Mouse (Mus musculus): Measurements from ENCODE around the gene Zfp106. TPM values are rescaled to one million over a fixed set of nuclear protein-coding genes. Genes with fewer than 3 reads are reported as not detected.
A peak's percentile ranks its signal among the peaks of the same experiment; 100 is the strongest.
"Not testable (repeated sequence)": the region's sequence is repeated elsewhere in the genome, so short reads cannot be mapped to it uniquely, and the experiment has no call there.

The Zfp106 gene
- polyA plus RNA-seq (2015; fragmentation: Nextera tagmentation; extraction: Ambion mirVana): 43.6 and 49.3 TPM in 2 replicates

- under 1% methylated on average over 50 of the region's 50 CpGs for WGBS
- peaks cover 23% of the 10 kb centered on the region for H3K4me1 ChIP-seq
- peak; percentile 92 for ATAC-seq (replicated peaks)
- H3K4me3 ChIP-seq: peak within 1 kb of the TSS; percentile 95
- H3K27ac ChIP-seq: peak within 1 kb of the TSS; percentile 83
- H3K9me3 ChIP-seq: no peaks in the 10 kb centered on the region
- H3K4me2 ChIP-seq: peak within 1 kb of the TSS; percentile 73
- peak within 1 kb of the TSS; percentile 99 for H3K9ac ChIP-seq
- no peaks in the 10 kb centered on the region for H3K36me3 ChIP-seq (replicated peaks)
- H3K27me3 ChIP-seq (replicated peaks): no peaks in the 10 kb centered on the region
Observed at GRCm38 (mm10) chr2:120563235-120563990, at the start of gene Zfp106. TSS of gene Zfp106 (minus strand) at chr2:120563843.

DNA sequence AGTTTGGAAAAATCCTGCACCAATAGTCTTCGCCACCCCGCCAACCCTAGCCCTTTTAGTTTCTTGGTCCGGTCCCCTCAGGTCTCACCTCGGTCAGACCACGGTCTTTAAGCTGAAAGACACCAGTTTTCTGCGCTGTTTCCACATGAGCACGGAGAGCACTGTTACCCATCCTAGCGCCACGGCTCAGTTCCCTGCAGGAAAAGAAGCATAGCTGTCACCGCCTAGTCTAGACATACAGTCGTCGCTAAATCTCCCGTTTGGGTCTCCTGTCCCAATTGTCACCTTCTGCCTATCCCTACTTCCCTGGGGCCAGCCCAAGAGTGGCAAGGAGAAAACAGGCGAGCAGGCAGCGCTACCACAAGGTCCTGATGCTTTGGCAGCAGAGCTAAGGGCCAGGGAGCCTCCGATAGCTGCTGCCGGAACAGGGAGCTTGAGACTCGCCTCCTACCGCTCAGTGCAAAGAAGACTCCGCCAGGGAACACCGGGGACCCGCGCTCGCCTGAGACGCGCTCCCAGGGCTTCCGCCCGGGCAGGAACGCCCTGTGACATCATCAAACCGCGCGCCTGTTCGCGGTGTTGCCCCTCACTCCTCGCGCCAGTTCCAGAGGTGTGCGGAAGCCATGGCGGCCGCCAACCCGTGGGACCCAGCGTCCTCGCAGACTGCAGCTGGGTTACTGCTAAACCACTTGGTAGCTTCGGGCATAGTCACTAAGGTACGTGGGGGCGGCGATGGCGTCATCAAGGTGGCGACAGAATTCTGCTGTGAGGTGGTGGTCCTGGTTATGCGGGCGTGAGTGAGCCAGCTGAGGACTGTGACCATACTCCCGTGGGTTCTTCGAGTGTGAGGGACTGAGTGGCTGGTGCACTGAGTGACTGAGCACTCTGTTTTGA is 45.4 kb upstream of the Zfp106 start, which contains the start of the genes Haus2 and Lrrc57:
Gene Haus2, plus strand, starts transcription at position 554 of the 894 bp plus-strand sequence.
Gene Lrrc57, minus strand, starts transcription at position 691 of the 894 bp plus-strand sequence.
- Histone ChIP-seq H3K27me3 (replicated peaks) (no peaks in the 10 kb centered on the region), H3K9ac (peak within 1 kb of the TSS; percentile 90), H3K36me3 (replicated peaks) (peaks cover 8% of the 10 kb centered on the region; the same call in 1 of the 2 replicates), H3K4me2 (peak within 1 kb of the TSS; percentile 75), H3K27ac (peak within 1 kb of the TSS; percentile 89), H3K4me1 (peaks cover 25% of the 10 kb centered on the region), H3K4me3 (peak within 1 kb of the TSS; percentile 99), H3K9me3 (no peaks in the 10 kb centered on the region)
- WGBS: under 1% methylated on average over 52 of the region's 52 CpGs
- ATAC-seq (replicated peaks): peak; percentile 97

DNA sequence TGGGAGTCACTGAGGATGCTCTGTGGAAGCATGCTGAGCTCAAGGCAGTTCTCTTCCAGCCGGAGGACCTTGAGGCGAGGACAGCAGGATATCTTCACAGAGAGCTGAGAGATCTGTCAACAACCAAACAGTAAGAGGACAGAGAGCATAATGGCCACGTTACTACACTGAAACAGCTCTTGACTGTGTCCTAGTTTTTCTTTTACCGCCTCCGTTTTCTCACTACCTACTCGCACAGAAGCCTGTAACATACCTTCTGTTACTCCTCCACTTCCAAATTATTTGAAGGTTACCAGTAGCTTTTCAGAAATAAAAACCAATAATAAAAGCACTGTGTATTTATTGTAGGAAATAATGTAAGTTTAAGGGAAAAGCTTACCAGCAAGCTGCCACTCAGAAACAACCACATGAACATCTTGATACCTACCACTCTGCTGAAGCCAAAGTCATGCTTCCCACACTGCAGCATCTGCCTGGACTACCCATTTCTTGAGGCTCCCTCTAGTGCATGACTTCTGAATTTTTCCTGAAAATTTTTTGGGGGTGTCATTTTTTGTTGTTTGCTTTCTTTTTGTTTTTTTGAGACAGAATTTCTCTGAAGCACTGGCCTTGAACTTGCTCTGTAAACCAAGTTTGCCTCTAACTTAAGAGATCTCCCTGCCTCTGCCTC is 42.5 kb upstream of the Zfp106 start:
- Histone ChIP-seq H3K4me1 (peaks cover 24% of the 10 kb centered on the region), H3K9me3 (no peaks in the 10 kb centered on the region), H3K4me2 (no peak overlapping the region), H3K4me3 (no peak overlapping the region), H3K36me3 (replicated peaks) (peaks cover 8% of the 10 kb centered on the region; the same call in 1 of the 2 replicates), H3K27ac (no peak overlapping the region), H3K27me3 (replicated peaks) (no peaks in the 10 kb centered on the region), H3K9ac (no peak overlapping the region)
- ATAC-seq (replicated peaks): no peak
- WGBS: 84% methylated on average over 6 of the region's 6 CpGs

DNA sequence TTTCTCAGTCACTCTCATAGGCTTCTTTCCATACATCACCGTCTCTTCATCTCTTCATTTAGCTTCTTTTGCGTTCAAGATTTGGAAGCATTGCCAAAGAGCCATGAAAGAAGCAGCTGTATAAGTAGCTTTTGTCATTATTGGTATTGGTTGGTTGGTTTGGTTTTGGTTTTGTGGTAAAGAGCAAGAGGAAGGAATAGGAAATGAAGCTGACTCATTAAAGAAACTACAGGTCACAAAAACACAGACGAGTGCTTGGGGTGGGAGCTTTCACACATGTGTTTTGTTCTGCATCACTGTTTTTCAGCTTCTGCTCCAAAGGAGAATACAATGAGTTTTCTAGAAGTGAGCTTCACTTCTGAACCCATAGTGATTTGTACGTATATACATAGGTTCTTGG is 35.9 kb upstream of the Zfp106 start:
- H3K4me2 ChIP-seq: no peak overlapping the region
- ATAC-seq (replicated peaks): no peak
- no peak overlapping the region for H3K9ac ChIP-seq
- WGBS: 92% methylated on average over 4 of the region's 4 CpGs
- H3K36me3 ChIP-seq (replicated peaks): peaks cover 40% of the 10 kb centered on the region
- H3K9me3 ChIP-seq: no peaks in the 10 kb centered on the region
- H3K4me3 ChIP-seq: no peak overlapping the region
- no peaks in the 10 kb centered on the region for H3K27me3 ChIP-seq (replicated peaks)
- no peak overlapping the region for H3K27ac ChIP-seq
- H3K4me1 ChIP-seq: no peaks in the 10 kb centered on the region

DNA sequence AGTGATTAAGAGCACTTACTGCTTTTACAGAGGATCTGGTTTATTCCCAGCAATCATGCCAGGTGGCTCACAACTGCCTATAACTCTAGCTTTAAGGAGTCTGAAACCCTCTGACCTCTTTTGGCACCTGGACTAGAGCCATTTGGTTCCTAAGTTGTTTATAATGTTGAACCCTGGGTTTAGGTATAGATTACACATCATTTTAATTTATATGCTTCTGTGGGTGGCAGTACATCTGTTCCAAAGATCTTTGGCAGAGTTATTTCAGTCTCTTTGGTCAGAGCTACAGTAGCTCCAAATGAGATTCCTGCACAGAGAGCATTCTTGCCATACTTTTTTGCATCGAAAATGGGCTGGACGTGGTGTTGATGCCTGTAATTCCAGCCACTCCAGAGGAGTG is 34.1 kb upstream of the Zfp106 start:
- no peaks in the 10 kb centered on the region for H3K27me3 ChIP-seq (replicated peaks)
- H3K4me2 ChIP-seq: no peak overlapping the region
- H3K36me3 ChIP-seq (replicated peaks): peaks cover 42% of the 10 kb centered on the region
- ATAC-seq (replicated peaks): no peak
- no peak overlapping the region for H3K27ac ChIP-seq
- WGBS: 98% methylated on average over 2 of the region's 2 CpGs
- H3K4me3 ChIP-seq: no peak overlapping the region
- no peaks in the 10 kb centered on the region for H3K4me1 ChIP-seq
- no peaks in the 10 kb centered on the region for H3K9me3 ChIP-seq
- H3K9ac ChIP-seq: no peak overlapping the region

DNA sequence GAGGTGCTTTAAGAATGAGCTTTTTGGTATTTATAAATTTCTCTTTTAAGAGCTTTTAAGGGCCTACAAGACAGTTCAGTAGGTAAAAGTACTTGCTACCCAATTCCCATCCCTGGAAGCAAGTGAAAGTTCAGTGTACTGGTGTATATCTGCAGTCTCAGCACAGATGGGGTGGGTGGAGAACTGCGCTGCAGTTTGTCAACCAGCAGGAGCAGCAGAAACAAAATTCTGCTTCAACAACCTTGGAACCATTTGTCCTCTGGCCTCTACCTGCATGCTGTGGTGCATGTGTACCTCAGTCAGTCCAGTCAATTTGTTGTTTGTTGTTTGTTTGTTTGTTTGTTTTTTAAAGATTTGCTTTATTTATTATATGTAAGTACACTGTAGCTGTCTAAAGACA is 28.6 kb upstream of the Zfp106 start:
- ATAC-seq (replicated peaks): no peak

GRCm38 (mm10) chr2:120589759-120590158 is 26.1 kb upstream of the Zfp106 start:
- Histone ChIP-seq H3K4me3 (no peak overlapping the region), H3K36me3 (replicated peaks) (peaks cover 10% of the 10 kb centered on the region), H3K9me3 (no peaks in the 10 kb centered on the region), H3K9ac (no peak overlapping the region), H3K27ac (no peak overlapping the region), H3K4me2 (no peak overlapping the region), H3K27me3 (replicated peaks) (no peaks in the 10 kb centered on the region), H3K4me1 (no peaks in the 10 kb centered on the region)
- no peak for ATAC-seq (replicated peaks)
- WGBS: 87% methylated on average over 5 of the region's 5 CpGs

More for the DNA sequence above, 28.6 kb upstream of the Zfp106 start:
- Histone ChIP-seq H3K27ac (no peak overlapping the region), H3K9ac (no peak overlapping the region), H3K27me3 (replicated peaks) (no peaks in the 10 kb centered on the region), H3K4me1 (no peaks in the 10 kb centered on the region), H3K36me3 (replicated peaks) (peaks cover 25% of the 10 kb centered on the region), H3K9me3 (no peaks in the 10 kb centered on the region), H3K4me2 (no peak overlapping the region), H3K4me3 (no peak overlapping the region)
- 94% methylated on average over 1 of the region's 1 CpGs for WGBS

- 79% methylated on average over 5 of the region's 5 CpGs for WGBS
- no peaks in the 10 kb centered on the region for H3K4me1 ChIP-seq
- no peak for ATAC-seq (replicated peaks)
- H3K4me2 ChIP-seq: no peak overlapping the region
- H3K4me3 ChIP-seq: no peak overlapping the region
- H3K9me3 ChIP-seq: no peaks in the 10 kb centered on the region
- H3K9ac ChIP-seq: no peak overlapping the region
- no peak overlapping the region for H3K27ac ChIP-seq
- H3K27me3 ChIP-seq (replicated peaks): no peaks in the 10 kb centered on the region
- H3K36me3 ChIP-seq (replicated peaks): no peaks in the 10 kb centered on the region
Observed at GRCm38 (mm10) chr2:120578286-120578685, 14.6 kb upstream of the Zfp106 start.

DNA sequence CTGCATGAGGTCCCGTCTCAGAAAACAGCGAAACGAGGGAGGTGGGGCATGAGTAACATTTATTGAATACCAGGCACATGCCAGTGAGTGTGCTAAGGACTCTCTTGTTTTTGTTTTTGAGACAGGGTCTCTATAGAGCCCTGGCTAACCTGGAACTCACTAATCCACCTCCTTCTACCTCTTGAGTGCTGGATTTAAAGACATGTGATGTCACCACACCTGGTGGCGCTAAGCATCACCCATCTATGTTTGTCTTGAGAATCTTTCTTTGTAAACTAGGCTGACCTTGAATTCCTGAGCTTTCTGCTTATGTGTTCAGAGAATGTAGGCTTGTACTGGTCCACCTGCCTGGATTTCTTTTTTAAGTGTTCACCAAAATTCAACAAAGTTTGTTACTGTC is 14.2 kb upstream of the Zfp106 start:
- Histone ChIP-seq H3K9me3 (no peaks in the 10 kb centered on the region), H3K27me3 (replicated peaks) (no peaks in the 10 kb centered on the region)
- 85% methylated on average over 4 of the region's 4 CpGs for WGBS

GRCm38 (mm10) chr2:120575978-120576377 is 12.3 kb upstream of the Zfp106 start:
- no peak overlapping the region for H3K27ac ChIP-seq
- no peak overlapping the region for H3K4me2 ChIP-seq
- ATAC-seq (replicated peaks): no peak
- no peak overlapping the region for H3K9ac ChIP-seq
- no peaks in the 10 kb centered on the region for H3K4me1 ChIP-seq
- no peak overlapping the region for H3K4me3 ChIP-seq
- H3K9me3 ChIP-seq: no peaks in the 10 kb centered on the region
- 92% methylated on average over 2 of the region's 2 CpGs for WGBS
- no peaks in the 10 kb centered on the region for H3K27me3 ChIP-seq (replicated peaks)
- H3K36me3 ChIP-seq (replicated peaks): 0 out of 2 replicates have a peak, but pooled peaks cover 4% of the 10 kb centered on the region

More for the DNA sequence above, 14.2 kb upstream of the Zfp106 start:
- ATAC-seq (replicated peaks): no peak
- Histone ChIP-seq H3K27ac (no peak overlapping the region), H3K4me1 (no peaks in the 10 kb centered on the region), H3K4me3 (no peak overlapping the region), H3K9ac (no peak overlapping the region), H3K4me2 (no peak overlapping the region), H3K36me3 (replicated peaks) (no peaks in the 10 kb centered on the region)

DNA sequence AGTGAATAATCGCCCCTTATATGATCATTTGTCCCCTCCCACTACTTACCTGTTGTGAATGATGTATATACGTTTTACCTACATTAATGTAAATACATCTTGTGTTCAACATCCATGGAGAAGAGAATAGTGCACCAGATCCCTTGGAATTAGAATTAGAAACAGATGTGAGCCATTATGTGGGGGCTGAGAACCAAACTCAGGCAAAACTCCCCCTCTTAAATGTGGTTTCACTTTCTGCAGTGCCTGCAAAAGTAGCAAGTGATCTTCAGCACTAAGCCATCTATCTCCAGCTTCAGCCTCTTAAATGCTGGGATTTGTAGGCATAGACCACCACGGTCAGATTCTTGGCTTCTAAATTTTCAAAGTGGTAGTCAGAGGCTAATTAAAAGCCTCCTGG is 11.5 kb upstream of the Zfp106 start:
- Histone ChIP-seq H3K4me2 (no peak overlapping the region), H3K9me3 (no peaks in the 10 kb centered on the region), H3K4me3 (no peak overlapping the region), H3K27ac (no peak overlapping the region), H3K27me3 (replicated peaks) (no peaks in the 10 kb centered on the region), H3K36me3 (replicated peaks) (0 out of 2 replicates have a peak, but pooled peaks cover 4% of the 10 kb centered on the region), H3K4me1 (no peaks in the 10 kb centered on the region), H3K9ac (no peak overlapping the region)
- 93% methylated on average over 3 of the region's 3 CpGs for WGBS
- ATAC-seq (replicated peaks): no peak

DNA sequence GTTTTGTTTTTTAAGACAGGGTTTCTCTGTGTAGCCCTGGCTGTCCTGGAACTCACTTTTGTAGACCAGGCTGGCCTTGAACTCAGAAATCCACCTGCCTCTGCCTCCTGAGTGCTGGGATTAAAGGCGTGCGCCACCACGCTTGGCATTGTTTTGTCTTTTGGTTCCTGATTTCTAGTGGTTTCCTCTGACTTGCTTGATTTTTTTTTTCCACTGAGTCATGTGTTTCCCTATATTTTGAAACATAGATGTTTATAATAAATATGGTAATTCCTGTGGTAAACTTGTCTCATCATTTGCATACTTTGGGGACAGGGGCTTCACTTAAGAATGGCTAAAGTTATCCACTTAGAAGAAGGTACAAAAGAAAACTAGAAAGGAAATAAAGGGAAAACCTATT is 8.5 kb upstream of the Zfp106 start:
- over 99% methylated on average over 3 of the region's 3 CpGs for WGBS
- not testable (repeated sequence) for H3K36me3 ChIP-seq (replicated peaks); H3K27ac ChIP-seq; H3K4me2 ChIP-seq; H3K4me3 ChIP-seq; H3K9me3 ChIP-seq; H3K27me3 ChIP-seq (replicated peaks); H3K9ac ChIP-seq; ATAC-seq (replicated peaks)
- peaks cover 11% of the 10 kb centered on the region for H3K4me1 ChIP-seq

Data from midbrain, embryonic 15.5 days (tissue).